Mouse (Mus musculus) ES-Bruce4 (cell line): ENCODE measurements around the gene Dnlz. TPM values are rescaled to one million over a fixed set of nuclear protein-coding genes. Genes with fewer than 3 reads are reported as not detected.
A peak's percentile ranks its signal among the peaks of the same experiment; 100 is the strongest.
"Not testable (repeated sequence)": the region's sequence is repeated elsewhere in the genome, so short reads cannot be mapped to it uniquely, and the experiment has no call there.

Experiments
- H3K27ac ChIP-seq: 2 replicates; pipeline ENCODE4 v1.5.1; 2012; ENCODE audit warnings: low read length, inconsistent platforms; ENCODE audit not compliant: insufficient read depth
- H3K27me3 ChIP-seq: 2 replicates; pipeline ENCODE4 v1.6.1; 2012; ENCODE audit warnings: mild to moderate bottlenecking, low read length, inconsistent platforms; ENCODE audit not compliant: control insufficient read depth, poor library complexity, insufficient read depth, severe bottlenecking
- H3K36me3 ChIP-seq: 2 replicates; pipeline ENCODE4 v1.6.1; 2012; ENCODE audit warnings: inconsistent platforms, mild to moderate bottlenecking, low read length, moderate library complexity; ENCODE audit not compliant: control insufficient read depth, poor library complexity, insufficient read depth, severe bottlenecking
- H3K4me1 ChIP-seq: one replicate; pipeline ENCODE4 v1.8.1; 2011; ENCODE audit warnings: low read length; ENCODE audit not compliant: control insufficient read depth, insufficient read depth
- H3K4me3 ChIP-seq: 2 replicates; pipeline ENCODE4 v1.5.1; 2011; ENCODE audit warnings: low read depth, mild to moderate bottlenecking, low read length
- H3K9ac ChIP-seq: 2 replicates; pipeline ENCODE4 v1.6.1; 2012; ENCODE audit warnings: low read depth, mild to moderate bottlenecking, inconsistent platforms; ENCODE audit not compliant: poor library complexity, severe bottlenecking
- H3K9me3 ChIP-seq: replicated peaks from 2 replicates; pipeline ENCODE4 v1.6.1; 2012; ENCODE audit warnings: mild to moderate bottlenecking, low read length, inconsistent platforms; ENCODE audit not compliant: control insufficient read depth, poor library complexity, insufficient read depth, severe bottlenecking
- CTCF ChIP-seq: IDR thresholded peaks from one replicate; pipeline ENCODE4 v1.8.1; 2011; ENCODE audit warnings: low read depth, low read length
- EP300 ChIP-seq: IDR thresholded peaks from 2 replicates; pipeline ENCODE4 v1.6.1; 2011; ENCODE audit warnings: low read depth, low read length; ENCODE audit not compliant: insufficient read depth
- POLR2A ChIP-seq: IDR thresholded peaks from one replicate; pipeline ENCODE4 v1.8.1; 2011; ENCODE audit warnings: low read length; ENCODE audit not compliant: insufficient read depth
- polyA plus RNA-seq: library from polyadenylated mRNA; stranded (reverse); fragments of >200 nt; gene quantifications from 2 replicates; pipeline ENCODE4 v1.2.4, GENCODE M21; 2011; ENCODE audit warnings: low read depth; ENCODE audit not compliant: missing spikeins, insufficient read depth, insufficient read length

The Dnlz gene
- polyA plus RNA-seq, 1 experiment = 9.8 TPM

GRCm38 (mm10) chr2:26390954-26391353, 39.0 kb upstream of the Dnlz start:
- H3K27ac ChIP-seq = no peak overlapping the region
- peaks cover 65% of the 10 kb centered on the region for H3K36me3 ChIP-seq
- no peak overlapping the region for H3K9ac ChIP-seq
- no peaks in the 10 kb centered on the region for H3K9me3 ChIP-seq
- no peak overlapping the region for H3K4me3 ChIP-seq
- no peaks in the 10 kb centered on the region for H3K4me1 ChIP-seq
- no peak for TF ChIP-seq CTCF
- no peak for TF ChIP-seq POLR2A
- TF ChIP-seq EP300 = no peak
- H3K27me3 ChIP-seq = no peaks in the 10 kb centered on the region

DNA sequence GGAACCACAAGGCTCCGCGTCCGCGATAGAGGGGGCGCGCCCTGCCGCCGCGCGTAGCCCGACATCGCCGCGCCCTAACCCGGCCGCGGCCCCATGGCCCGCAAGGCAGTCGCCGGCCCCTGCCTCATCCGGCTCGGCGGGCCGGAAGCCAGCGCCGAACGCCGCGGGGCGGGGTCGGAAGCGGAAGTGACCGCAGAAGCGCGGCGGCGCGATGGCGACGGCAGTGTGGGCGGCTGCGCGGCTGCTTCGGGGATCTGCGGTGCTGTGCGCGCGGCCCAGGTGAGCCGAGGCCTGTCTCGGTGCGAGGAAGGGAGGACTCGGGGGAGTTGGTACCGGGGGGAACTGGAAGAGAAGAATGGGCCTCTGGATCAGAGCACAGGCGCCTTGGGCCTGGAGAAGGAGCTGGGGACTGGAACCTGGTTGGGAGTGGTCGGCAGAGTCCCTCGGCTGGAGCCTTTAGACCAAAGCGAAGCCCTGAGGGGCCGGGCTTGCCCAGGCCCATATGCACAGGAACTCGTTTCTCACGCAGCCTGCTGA, 37.3 kb upstream of the Dnlz start, which contains the start of the genes Entr1 and Pmpca:
Gene Entr1 (minus strand): TSS at position 163 of the 537 bp plus-strand sequence.
Gene Pmpca (plus strand): TSS at position 186 of the 537 bp plus-strand sequence.
- Histone ChIP-seq H3K36me3 (peaks cover 65% of the 10 kb centered on the region), H3K4me3 (peak within 1 kb of the TSS; percentile 93), H3K9ac (peak within 1 kb of the TSS; percentile 86), H3K27me3 (no peaks in the 10 kb centered on the region), H3K4me1 (no peaks in the 10 kb centered on the region), H3K27ac (no peak within 1 kb of the TSS), H3K9me3 (no peaks in the 10 kb centered on the region)
- TF ChIP-seq POLR2A (peak; percentile 82), CTCF (no peak), EP300 (0 out of 2 replicates have a peak, but pooled peaks have one; percentile 15)

DNA sequence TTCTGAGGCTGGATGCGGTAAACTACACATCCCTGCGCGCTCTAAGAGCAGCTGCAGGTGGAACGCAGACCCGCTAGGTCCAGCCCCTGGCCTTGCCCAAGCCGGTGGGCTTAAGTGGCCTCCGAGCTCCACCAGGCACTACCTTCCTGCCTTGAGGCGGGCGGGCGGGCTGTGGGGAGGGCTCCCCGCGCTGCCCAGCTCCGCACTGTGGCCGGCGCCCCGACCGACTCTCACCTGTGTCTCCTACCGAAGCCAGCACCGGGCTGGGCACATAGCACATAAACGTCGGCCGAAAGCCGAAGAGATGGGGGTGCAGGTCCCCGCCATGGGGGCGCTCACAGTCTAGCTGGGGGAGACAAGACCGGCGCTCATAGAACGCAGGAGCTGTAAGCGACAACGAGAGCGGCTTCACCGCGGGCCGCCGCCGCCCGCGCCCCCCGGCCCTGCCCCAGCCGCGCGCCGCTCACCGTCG, 36.8 kb upstream of the Dnlz start:
- Histone ChIP-seq H3K4me3 (peak overlapping the region; percentile 93), H3K27me3 (no peaks in the 10 kb centered on the region), H3K36me3 (peaks cover 65% of the 10 kb centered on the region), H3K9ac (peak overlapping the region; percentile 86), H3K4me1 (no peaks in the 10 kb centered on the region), H3K27ac (no peak overlapping the region), H3K9me3 (no peaks in the 10 kb centered on the region)
- no peak for TF ChIP-seq CTCF
- TF ChIP-seq POLR2A = no peak
- TF ChIP-seq EP300 = no peak

- Histone ChIP-seq H3K27ac (no peak overlapping the region), H3K27me3 (no peaks in the 10 kb centered on the region), H3K36me3 (peaks cover 63% of the 10 kb centered on the region), H3K4me3 (no peak overlapping the region), H3K4me1 (no peaks in the 10 kb centered on the region), H3K9me3 (no peaks in the 10 kb centered on the region), H3K9ac (no peak overlapping the region)
- no peak for TF ChIP-seq CTCF
- TF ChIP-seq POLR2A = no peak
- TF ChIP-seq EP300 = no peak
These were observed 35.8 kb upstream of the Dnlz start for GRCm38 (mm10) chr2:26387713-26388112.

DNA sequence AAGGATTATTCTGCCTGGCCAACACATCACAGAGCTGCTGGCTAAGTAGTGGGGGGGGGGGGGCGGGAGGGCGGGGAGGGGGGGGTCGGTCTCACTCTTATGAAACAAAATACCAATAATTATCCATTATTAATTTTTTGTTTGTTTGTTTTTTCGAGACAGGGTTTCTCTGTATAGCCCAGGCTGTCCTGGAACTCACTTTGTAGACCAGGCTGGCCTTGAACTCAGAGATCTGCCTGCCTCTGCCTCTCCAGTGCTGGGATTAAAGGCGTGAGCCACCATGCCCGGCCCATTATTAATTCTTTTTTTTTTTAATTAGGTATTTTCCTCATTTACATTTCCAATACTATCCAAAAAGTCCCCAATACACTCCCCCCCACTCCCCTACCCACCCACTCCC, 29.0 kb upstream of the Dnlz start:
- H3K9me3 ChIP-seq, H3K27ac ChIP-seq, H3K27me3 ChIP-seq, H3K4me1 ChIP-seq: not testable (repeated sequence)
- H3K9ac ChIP-seq = 0 out of 2 replicates have a peak overlapping the region, but pooled peaks have one; percentile 18
- peaks cover 42% of the 10 kb centered on the region for H3K36me3 ChIP-seq
- peak overlapping the region; percentile 77 for H3K4me3 ChIP-seq

- TF ChIP-seq CTCF = no peak
- TF ChIP-seq POLR2A = peak; percentile 64
- no peak for TF ChIP-seq EP300
- Histone ChIP-seq H3K36me3 (peaks cover 36% of the 10 kb centered on the region), H3K4me3 (peak within 1 kb of the TSS; percentile 97), H3K27ac (no peak within 1 kb of the TSS), H3K27me3 (no peaks in the 10 kb centered on the region), H3K4me1 (no peaks in the 10 kb centered on the region), H3K9ac (peak within 1 kb of the TSS; percentile 71), H3K9me3 (no peaks in the 10 kb centered on the region)
These were observed 28.3 kb upstream of the Dnlz start, which contains the start of gene Snapc4 for GRCm38 (mm10) chr2:26380131-26380771. Gene Snapc4 (minus strand): TSS chr2:26380653.
